ENCODE assay signal across 23 mouse cellular contexts in the genomic region with DNA sequence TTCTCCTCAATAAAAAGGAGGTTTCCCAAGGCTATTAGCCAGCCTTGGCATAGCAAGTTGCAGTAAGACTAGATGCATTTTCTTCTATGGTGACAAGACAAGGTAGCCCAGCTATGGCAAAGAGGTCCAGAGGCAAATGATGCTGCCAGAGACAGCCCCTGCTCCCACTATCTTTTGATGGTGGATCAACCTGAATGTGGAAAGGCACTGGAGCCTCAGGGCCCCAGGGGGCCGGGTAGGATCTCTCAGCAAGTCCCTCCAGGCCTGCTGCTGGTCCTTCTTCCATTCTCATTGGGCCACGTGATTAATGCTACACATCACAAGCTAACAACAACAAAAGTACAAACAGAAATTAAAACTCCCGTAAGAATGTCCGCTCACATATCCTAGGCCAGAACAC.
DNase-seq lines count a peak whose midpoint lies in the region; ATAC-seq lines count a peak whose summit lies in the region.
"Had no signal": no experiment of that assay in that cellular context is flagged by ENCODE, and none has a peak within 500 bp of the region (broad histone marks: within the 10 kb centered on the region; RNA-seq: fewer than 3 reads in every experiment).

No protein-coding gene starts in this region.

- WGBS in forebrain, embryonic 13.5 days = 74% methylated on average over 4 of the region's 4 CpGs
- 83% methylated on average over 4 of the region's 4 CpGs for WGBS in forebrain, embryonic 10.5 days
- WGBS in forebrain, embryonic 16.5 days = 70% methylated on average over 4 of the region's 4 CpGs
- WGBS in forebrain, embryonic 12.5 days = 75% methylated on average over 4 of the region's 4 CpGs
- 74% methylated on average over 4 of the region's 4 CpGs for WGBS in heart, embryonic 10.5 days

- no peak for ATAC-seq in forebrain, embryonic 13.5 days
- no peak for ATAC-seq in forebrain, embryonic 16.5 days
- ATAC-seq in forebrain, embryonic 12.5 days (ENCODE audit: low FRiP score) = no peak
- ATAC-seq: activated CD4-positive, CD25-positive, alpha-beta regulatory T cell, adult 4 months; CD4-positive, CD25-positive, alpha-beta regulatory T cell, adult 4 months; Patski had no signal

- H3K27me3 ChIP-seq in forebrain, embryonic 13.5 days = no peaks in the 10 kb centered on the region
- H3K27me3 ChIP-seq in forebrain, embryonic 10.5 days (ENCODE audit: poor library complexity, severe bottlenecking) = no peaks in the 10 kb centered on the region
- H3K27me3 ChIP-seq in forebrain, embryonic 16.5 days (replicated peaks; ENCODE audit: control insufficient read depth, insufficient read depth, low read length) = no peaks in the 10 kb centered on the region; the same call in 1 of the 2 replicates
- H3K27me3 ChIP-seq in forebrain, embryonic 12.5 days = no peaks in the 10 kb centered on the region
- H3K27me3 ChIP-seq in heart, embryonic 10.5 days (ENCODE audit: insufficient read depth, poor library complexity, severe bottlenecking) = no peaks in the 10 kb centered on the region
- H3K27me3 ChIP-seq: CH12.LX; embryonic facial prominence, embryonic 12.5 days had no signal

- H3K4me1 ChIP-seq in forebrain, embryonic 13.5 days = peaks cover 15% of the 10 kb centered on the region
- peaks cover 11% of the 10 kb centered on the region for H3K4me1 ChIP-seq in forebrain, embryonic 10.5 days
- peaks cover 14% of the 10 kb centered on the region for H3K4me1 ChIP-seq in forebrain, embryonic 16.5 days (replicated peaks; ENCODE audit: control insufficient read depth, insufficient read depth, low read length)
- peaks cover 15% of the 10 kb centered on the region for H3K4me1 ChIP-seq in forebrain, embryonic 12.5 days
- peaks cover 17% of the 10 kb centered on the region for H3K4me1 ChIP-seq in heart, embryonic 10.5 days
- H3K4me1 ChIP-seq: embryonic facial prominence, embryonic 12.5 days had no signal

- H3K4me2 ChIP-seq in forebrain, embryonic 13.5 days = no peak overlapping the region
- no peak overlapping the region for H3K4me2 ChIP-seq in forebrain, embryonic 16.5 days (ENCODE audit: low read length)
- no peak overlapping the region for H3K4me2 ChIP-seq in forebrain, embryonic 12.5 days
- H3K4me2 ChIP-seq: embryonic facial prominence, embryonic 12.5 days had no signal

- H3K9ac ChIP-seq in forebrain, embryonic 13.5 days = no peak overlapping the region
- H3K9ac ChIP-seq in forebrain, embryonic 16.5 days (replicated peaks; ENCODE audit: low read depth, low read length) = no peak overlapping the region; the same call in 1 of the 2 replicates
- H3K9ac ChIP-seq in forebrain, embryonic 12.5 days = no peak overlapping the region
- H3K9ac ChIP-seq: embryonic facial prominence, embryonic 12.5 days; forebrain, postnatal 0 days had no signal

- no peaks in the 10 kb centered on the region for H3K36me3 ChIP-seq in forebrain, embryonic 13.5 days (ENCODE audit: poor library complexity, severe bottlenecking)
- H3K36me3 ChIP-seq in forebrain, embryonic 10.5 days (replicated peaks) = no peaks in the 10 kb centered on the region
- no peaks in the 10 kb centered on the region for H3K36me3 ChIP-seq in forebrain, embryonic 16.5 days (ENCODE audit: control insufficient read depth, insufficient read depth)
- H3K36me3 ChIP-seq in forebrain, embryonic 12.5 days (replicated peaks) = no peaks in the 10 kb centered on the region
- no peaks in the 10 kb centered on the region for H3K36me3 ChIP-seq in heart, embryonic 10.5 days
- H3K36me3 ChIP-seq: embryonic facial prominence, embryonic 10.5 days; embryonic facial prominence, embryonic 12.5 days; G1E had no signal

- peak overlapping the region; percentile 70; the same call in 1 of the 2 replicates for H3K27ac ChIP-seq in forebrain, embryonic 13.5 days
- no peak overlapping the region for H3K27ac ChIP-seq in forebrain, embryonic 10.5 days
- 0 out of 2 replicates have a peak overlapping the region, but pooled peaks have one; percentile 13 for H3K27ac ChIP-seq in forebrain, embryonic 16.5 days (ENCODE audit: low read length)
- H3K27ac ChIP-seq in forebrain, embryonic 12.5 days = no peak overlapping the region
- no peak overlapping the region for H3K27ac ChIP-seq in heart, embryonic 10.5 days
- H3K27ac ChIP-seq: embryonic facial prominence, embryonic 10.5 days; embryonic facial prominence, embryonic 12.5 days had no signal

- H3K4me3 ChIP-seq in forebrain, embryonic 13.5 days = no peak overlapping the region
- H3K4me3 ChIP-seq in forebrain, embryonic 10.5 days = no peak overlapping the region
- no peak overlapping the region for H3K4me3 ChIP-seq in forebrain, embryonic 16.5 days (replicated peaks; ENCODE audit: low read length)
- H3K4me3 ChIP-seq in forebrain, embryonic 12.5 days (replicated peaks) = no peak overlapping the region
- H3K4me3 ChIP-seq in heart, embryonic 10.5 days = no peak overlapping the region
- H3K4me3 ChIP-seq: embryonic facial prominence, embryonic 10.5 days; embryonic facial prominence, embryonic 12.5 days had no signal

- intact Hi-C loops in heart, postnatal 25 days (cut with DNase I) = loop anchor here (10.0 kb wide), 1 partner anchor 795 kb away; no protein-coding TSS in a partner anchor

- H3K9me3 ChIP-seq in forebrain, embryonic 13.5 days (replicated peaks) = no peaks in the 10 kb centered on the region
- peaks cover 6% of the 10 kb centered on the region; the same call in 1 of the 2 replicates for H3K9me3 ChIP-seq in forebrain, embryonic 10.5 days
- no peaks in the 10 kb centered on the region for H3K9me3 ChIP-seq in forebrain, embryonic 16.5 days (ENCODE audit: control insufficient read depth, low read length)
- H3K9me3 ChIP-seq in forebrain, embryonic 12.5 days = no peaks in the 10 kb centered on the region
- no peaks in the 10 kb centered on the region for H3K9me3 ChIP-seq in heart, embryonic 10.5 days
- H3K9me3 ChIP-seq: embryonic facial prominence, embryonic 10.5 days; embryonic facial prominence, embryonic 12.5 days; G1E had no signal

- DNase-seq in forebrain, embryonic 10.5 days (ENCODE audit: extremely low spot score, low spot score) = no peak
- peak; percentile 61 for DNase-seq in heart, embryonic 10.5 days (ENCODE audit: low spot score)
- no peak for DNase-seq in heart, postnatal 25 days (ENCODE audit: low spot score)
- DNase-seq: adrenal gland, adult 8-10 months; adrenal gland, postnatal 14 days; adrenal gland, postnatal 36 days; B cell, adult 2 months; cerebellum, adult 11-12 months; cerebellum, adult 2 months; cerebellum, adult 9-10 months; cerebellum, postnatal 10 days; cerebellum, postnatal 25 days had no signal

Comparison
In these comparisons a context has a peak if more than half of its experiments do, and no peak if none do; other contexts are left out.
1. H3K27ac ChIP-seq: peak in forebrain, embryonic 13.5 days (single experiment) and forebrain, embryonic 16.5 days (single experiment); none in forebrain, embryonic 10.5 days (single experiment), forebrain, embryonic 12.5 days (single experiment) and heart, embryonic 10.5 days (single experiment).